Mouse (Mus musculus) heart, embryonic 10.5 days (tissue): Measurements from ENCODE around the gene Gkn1. TPM values are rescaled to one million over a fixed set of nuclear protein-coding genes. Genes with fewer than 3 reads are reported as not detected.

Experiments used
- DNase-seq: peaks from one replicate; pipeline ENCODE4 v3.0.0-alpha.2; 2017; ENCODE audit warnings: low spot score
- H3K27ac ChIP-seq: fragments of 300-500 bp; sonication (generic); 2 replicates; pipeline ENCODE4 v1.5.1; 2016; ENCODE audit warnings: mild to moderate bottlenecking
- H3K27me3 ChIP-seq: fragments of 300-500 bp; sonication (generic); 2 replicates; pipeline ENCODE4 v1.6.1; 2016; ENCODE audit warnings: mild to moderate bottlenecking; ENCODE audit not compliant: poor library complexity, insufficient read depth, severe bottlenecking
- H3K36me3 ChIP-seq: fragments of 300-500 bp; sonication (generic); 2 replicates; pipeline ENCODE4 v1.6.1; 2016; ENCODE audit warnings: mild to moderate bottlenecking, moderate library complexity
- H3K4me1 ChIP-seq: fragments of 300-500 bp; sonication (generic); 2 replicates; pipeline ENCODE4 v1.6.1; 2016; ENCODE audit warnings: mild to moderate bottlenecking
- H3K4me3 ChIP-seq: fragments of 300-500 bp; sonication (generic); 2 replicates; pipeline ENCODE4 v1.5.1; 2016; ENCODE audit warnings: mild to moderate bottlenecking, moderate library complexity
- H3K9me3 ChIP-seq: fragments of 300-500 bp; sonication (generic); 2 replicates; pipeline ENCODE4 v1.6.1; 2016; ENCODE audit warnings: mild to moderate bottlenecking, moderate library complexity
- WGBS: fragments of 180-500 bp; shearing (Covaris S2); methylation state at CpG from one replicate; pipeline ENCODE4 v1.1.7; 2016; 5-methylcytosine and 5-hydroxymethylcytosine counted together
- polyA plus RNA-seq: library from polyadenylated mRNA; unstranded; fragments of >200 nt; fragmentation: Nextera tagmentation; extraction: Ambion mirVana; gene quantifications from 2 replicates; pipeline ENCODE4 v1.2.1, GENCODE M21; 2016

Gkn1 gene
- polyA plus RNA-seq, 1 experiment from 2014 or later = not detected

DNA sequence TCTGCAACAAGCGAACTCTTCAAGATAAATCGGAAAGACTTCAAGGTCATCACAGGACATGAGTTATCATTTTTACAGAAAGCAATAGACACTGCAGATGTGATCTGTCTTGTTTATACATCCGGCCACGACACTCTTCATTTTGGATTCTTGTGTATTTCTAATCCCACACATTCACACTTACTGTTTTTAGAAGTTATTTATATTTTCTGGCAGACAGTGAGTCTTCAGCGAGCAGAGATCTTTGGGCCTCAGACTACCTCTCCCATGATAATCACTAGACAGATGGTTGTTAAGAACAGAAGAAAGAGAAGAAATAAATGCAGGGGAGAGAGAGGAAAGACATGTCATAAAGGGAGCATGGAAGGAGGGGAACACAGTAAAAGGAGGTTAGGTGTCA, 18.5 kb upstream of the Gkn1 start:
- WGBS = 79% methylated on average over 5 of the region's 5 CpGs
- Histone ChIP-seq H3K4me3 (no peak overlapping the region), H3K4me1 (no peaks in the 10 kb centered on the region), H3K9me3 (no peaks in the 10 kb centered on the region), H3K27me3 (peaks cover under 1% of the 10 kb centered on the region), H3K36me3 (no peaks in the 10 kb centered on the region), H3K27ac (no peak overlapping the region)
- DNase-seq = no peak

GRCm38 (mm10) chr6:87354441-87354840, 3.7 kb upstream of the Gkn1 start:
- 73% methylated on average over 5 of the region's 5 CpGs for whole genome bisulfite sequencing
- no peaks in the 10 kb centered on the region for H3K4me1 ChIP-seq
- no peak for DNase-seq

GRCm38 (mm10) chr6:87335935-87336295, 14.8 kb downstream of the Gkn1 start:
- Histone ChIP-seq H3K4me3 (no peak overlapping the region), H3K9me3 (no peaks in the 10 kb centered on the region), H3K4me1 (peaks cover 21% of the 10 kb centered on the region; the same call in 1 of the 2 replicates), H3K27ac (no peak overlapping the region), H3K36me3 (no peaks in the 10 kb centered on the region), H3K27me3 (peaks cover 22% of the 10 kb centered on the region; the same call in 1 of the 2 replicates)
- no peak for DNase-seq
- 32% methylated on average over 6 of the region's 6 CpGs for WGBS

More at GRCm38 (mm10) chr6:87354441-87354840, 3.7 kb upstream of the Gkn1 start:
- Histone ChIP-seq H3K27ac (no peak overlapping the region), H3K4me3 (no peak overlapping the region), H3K36me3 (no peaks in the 10 kb centered on the region), H3K9me3 (no peaks in the 10 kb centered on the region), H3K27me3 (peaks cover 8% of the 10 kb centered on the region; the same call in 1 of the 2 replicates)

GRCm38 (mm10) chr6:87335091-87335934, 15.4 kb downstream of the Gkn1 start, which contains the start of gene Antxr1:
TSS of gene Antxr1 (minus strand) at chr6:87335821.
- Histone ChIP-seq H3K27me3 (peaks cover 22% of the 10 kb centered on the region; the same call in 1 of the 2 replicates), H3K4me3 (peak within 1 kb of the TSS; percentile 81), H3K9me3 (no peaks in the 10 kb centered on the region), H3K27ac (peak within 1 kb of the TSS; percentile 89), H3K36me3 (no peaks in the 10 kb centered on the region), H3K4me1 (peaks cover 21% of the 10 kb centered on the region; the same call in 1 of the 2 replicates)
- under 1% methylated on average over 54 of the region's 54 CpGs for WGBS
- peak; percentile 83 for DNase-seq

GRCm38 (mm10) chr6:87334361-87335090, 16.2 kb downstream of the Gkn1 start:
- H3K27ac ChIP-seq = peak overlapping the region; percentile 89
- 18% methylated on average over 11 of the region's 11 CpGs for WGBS
- DNase-seq = no peak

GRCm38 (mm10) chr6:87332380-87332779, 18.4 kb downstream of the Gkn1 start:
- H3K36me3 ChIP-seq = no peaks in the 10 kb centered on the region
- no peak for DNase-seq
- no peak overlapping the region for H3K27ac ChIP-seq
- peaks cover 42% of the 10 kb centered on the region for H3K4me1 ChIP-seq
- no peaks in the 10 kb centered on the region for H3K9me3 ChIP-seq
- H3K27me3 ChIP-seq = peaks cover 22% of the 10 kb centered on the region; the same call in 1 of the 2 replicates
- H3K4me3 ChIP-seq = no peak overlapping the region
- 83% methylated on average over 2 of the region's 2 CpGs for WGBS

More at GRCm38 (mm10) chr6:87334361-87335090, 16.2 kb downstream of the Gkn1 start:
- H3K4me1 ChIP-seq = peaks cover 24% of the 10 kb centered on the region
- H3K27me3 ChIP-seq = peaks cover 22% of the 10 kb centered on the region; the same call in 1 of the 2 replicates
- peak overlapping the region; percentile 81 for H3K4me3 ChIP-seq
- H3K36me3 ChIP-seq = no peaks in the 10 kb centered on the region
- no peaks in the 10 kb centered on the region for H3K9me3 ChIP-seq

DNA sequence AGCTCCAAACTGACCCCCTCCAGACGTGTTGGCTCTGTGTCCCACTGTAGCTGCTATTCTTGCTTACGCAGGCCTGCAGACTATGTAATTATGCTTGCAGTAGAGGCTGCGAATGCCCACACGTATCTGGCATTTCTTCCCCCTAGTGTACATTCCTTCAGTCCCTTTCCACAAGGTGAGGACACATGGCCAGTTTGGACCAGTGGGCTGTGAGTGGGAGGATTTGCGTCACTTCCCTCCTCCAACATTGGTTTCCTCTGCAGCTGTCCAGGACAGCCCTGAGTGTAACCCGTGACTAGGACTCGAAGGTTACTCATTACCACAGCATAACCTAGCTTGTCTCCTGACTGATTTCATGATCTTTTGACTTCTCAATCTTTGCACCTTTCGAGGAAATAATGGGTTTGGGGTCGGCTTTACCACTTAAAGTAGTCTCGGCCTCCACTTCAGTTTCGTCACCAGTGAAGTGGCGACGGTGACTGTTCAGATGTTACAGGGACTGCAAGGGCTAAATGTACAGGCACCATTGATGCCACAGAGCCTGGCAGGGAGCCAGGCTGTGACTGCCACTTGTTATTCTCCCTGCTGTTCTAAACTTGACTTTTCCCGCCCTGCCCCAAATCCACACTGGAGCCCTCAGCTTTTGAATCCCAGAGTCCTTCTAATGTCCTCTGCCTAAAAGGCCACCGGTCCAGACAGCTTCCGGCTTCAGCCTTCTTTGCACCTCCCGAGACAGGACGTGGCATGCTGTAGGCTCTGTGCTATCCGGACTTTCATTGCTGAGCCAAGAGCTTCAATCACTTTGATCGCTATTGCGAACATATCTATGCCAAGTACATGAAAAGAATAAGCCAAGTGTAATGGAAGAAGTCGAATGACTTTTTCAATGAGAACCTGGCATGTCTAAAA, 22.2 kb downstream of the Gkn1 start:
- Histone ChIP-seq H3K4me1 (peaks cover 27% of the 10 kb centered on the region), H3K4me3 (no peak overlapping the region), H3K27ac (peak overlapping the region; percentile 0; the same call in 1 of the 2 replicates), H3K36me3 (no peaks in the 10 kb centered on the region), H3K27me3 (no peaks in the 10 kb centered on the region), H3K9me3 (no peaks in the 10 kb centered on the region)
- DNase-seq = no peak
- 74% methylated on average over 22 of the region's 22 CpGs for WGBS

DNA sequence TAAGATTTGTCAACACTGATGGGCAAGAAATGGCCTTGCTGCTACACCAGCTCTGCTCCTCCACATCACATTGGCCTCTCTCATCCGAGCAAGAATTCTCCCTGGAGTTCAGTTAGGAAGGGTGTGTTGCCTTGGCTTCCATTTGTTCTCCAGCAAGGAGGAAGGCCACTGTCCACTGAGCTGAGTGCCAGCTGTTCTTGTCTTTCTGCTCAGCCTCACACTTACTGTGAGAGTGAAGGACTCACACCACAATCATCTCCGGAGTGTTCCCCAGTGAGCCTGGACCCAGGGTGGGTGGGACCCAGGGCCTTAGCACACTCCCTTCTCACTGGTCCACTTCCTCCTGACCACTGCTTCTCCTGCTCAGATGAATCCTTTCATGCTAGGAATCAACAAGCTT, 23.8 kb downstream of the Gkn1 start:
- Histone ChIP-seq H3K4me3 (no peak overlapping the region), H3K36me3 (no peaks in the 10 kb centered on the region), H3K27me3 (no peaks in the 10 kb centered on the region), H3K9me3 (no peaks in the 10 kb centered on the region), H3K4me1 (peaks cover 27% of the 10 kb centered on the region), H3K27ac (no peak overlapping the region)
- WGBS = 83% methylated on average over 2 of the region's 2 CpGs
- no peak for DNase-seq

GRCm38 (mm10) chr6:87323381-87323780, 27.4 kb downstream of the Gkn1 start:
- Histone ChIP-seq H3K9me3 (no peaks in the 10 kb centered on the region), H3K4me3 (no peak overlapping the region), H3K27ac (no peak overlapping the region), H3K36me3 (no peaks in the 10 kb centered on the region), H3K4me1 (peaks cover 7% of the 10 kb centered on the region), H3K27me3 (no peaks in the 10 kb centered on the region)
- DNase-seq = no peak
- WGBS = 75% methylated on average over 2 of the region's 2 CpGs

DNA sequence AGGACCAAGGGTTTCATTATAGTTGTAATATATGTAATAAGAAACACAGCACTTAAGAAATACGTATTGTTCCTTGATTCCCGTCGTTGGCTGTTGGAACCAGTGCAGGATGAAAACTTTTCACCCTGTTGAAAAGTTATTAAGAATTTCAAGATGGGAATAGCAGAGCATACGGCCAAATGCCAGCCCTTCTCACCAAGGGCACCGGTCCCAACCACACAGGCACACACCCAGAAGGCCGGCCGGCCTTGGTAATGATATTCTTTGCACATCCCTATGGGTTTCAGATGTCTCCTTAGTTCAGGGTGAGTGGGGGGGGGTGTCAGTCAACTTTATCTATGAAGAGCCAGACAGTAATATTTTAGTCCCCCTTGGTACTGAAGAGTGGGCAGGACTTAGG, 32.1 kb downstream of the Gkn1 start:
- 91% methylated on average over 7 of the region's 7 CpGs for WGBS
- no peak overlapping the region for H3K4me3 ChIP-seq

GRCm38 (mm10) chr6:87316966-87317365, 33.8 kb downstream of the Gkn1 start:
- 78% methylated on average over 8 of the region's 8 CpGs for WGBS
- H3K27me3 ChIP-seq = no peaks in the 10 kb centered on the region
- no peak overlapping the region for H3K4me3 ChIP-seq
- no peaks in the 10 kb centered on the region for H3K36me3 ChIP-seq
- DNase-seq = no peak
- no peaks in the 10 kb centered on the region for H3K9me3 ChIP-seq
- H3K27ac ChIP-seq = no peak overlapping the region
- no peaks in the 10 kb centered on the region for H3K4me1 ChIP-seq

More for the DNA sequence above, 32.1 kb downstream of the Gkn1 start:
- H3K4me1 ChIP-seq = no peaks in the 10 kb centered on the region
- no peaks in the 10 kb centered on the region for H3K9me3 ChIP-seq
- no peaks in the 10 kb centered on the region for H3K27me3 ChIP-seq
- H3K27ac ChIP-seq = no peak overlapping the region
- no peaks in the 10 kb centered on the region for H3K36me3 ChIP-seq
- DNase-seq = no peak

GRCm38 (mm10) chr6:87312761-87313160, 38.0 kb downstream of the Gkn1 start:
- Histone ChIP-seq H3K9me3 (no peaks in the 10 kb centered on the region), H3K36me3 (0 out of 2 replicates have a peak, but pooled peaks cover 3% of the 10 kb centered on the region), H3K27me3 (no peaks in the 10 kb centered on the region), H3K4me3 (no peak overlapping the region), H3K27ac (no peak overlapping the region), H3K4me1 (no peaks in the 10 kb centered on the region)
- 70% methylated on average over 4 of the region's 4 CpGs for WGBS
- DNase-seq = no peak
